Mouse (Mus musculus) E14TG2a.4 (cell line): ENCODE data around the gene Pecam1.

Source experiments
- CTCF ChIP-seq: conservative IDR thresholded peaks from 2 replicates; pipeline ENCODE4 v1.5.1; 2014; ENCODE audit warnings: low read length
- POU5F1 ChIP-seq: IDR thresholded peaks from 2 replicates; pipeline ENCODE4 v1.6.1; 2014; ENCODE audit warnings: low read length, borderline replicate concordance

GRCm38 (mm10) chr11:106669102-106669872, 81.1 kb downstream of the Pecam1 start:
- no peak for TF ChIP-seq CTCF
- no peak for TF ChIP-seq POU5F1
